Mouse (Mus musculus) forebrain, embryonic 13.5 days (tissue): Measurements from ENCODE around the gene Disc1. TPM values are rescaled to one million over a fixed set of nuclear protein-coding genes. Genes with fewer than 3 reads are reported as not detected.

Experiments
- ATAC-seq: fragments of 200-750 bp; cut with Nextera tagmentation; 2 replicates; pipeline ENCODE4 v1.8.0; 2017
- H3K27ac ChIP-seq: fragments of 300-500 bp; sonication (generic); 2 replicates; pipeline ENCODE4 v1.5.1; 2015; ENCODE audit warnings: inconsistent platforms, mild to moderate bottlenecking, moderate library complexity
- H3K27me3 ChIP-seq: fragments of 300-500 bp; sonication (generic); 2 replicates; pipeline ENCODE4 v1.6.1; 2015; ENCODE audit warnings: mild to moderate bottlenecking, inconsistent platforms
- H3K36me3 ChIP-seq: fragments of 300-500 bp; sonication (generic); 2 replicates; pipeline ENCODE4 v1.6.1; 2015; ENCODE audit warnings: mild to moderate bottlenecking, inconsistent platforms; ENCODE audit not compliant: poor library complexity, severe bottlenecking
- H3K4me1 ChIP-seq: fragments of 300-500 bp; sonication (generic); 2 replicates; pipeline ENCODE4 v1.6.1; 2015; ENCODE audit warnings: inconsistent platforms
- H3K4me2 ChIP-seq: fragments of 300-500 bp; sonication (generic); 2 replicates; pipeline ENCODE4 v1.6.1; 2015; ENCODE audit warnings: inconsistent platforms, mild to moderate bottlenecking, moderate library complexity
- H3K4me3 ChIP-seq: fragments of 300-500 bp; sonication (generic); 2 replicates; pipeline ENCODE4 v1.5.1; 2015; ENCODE audit warnings: mild to moderate bottlenecking, inconsistent platforms
- H3K9ac ChIP-seq: fragments of 300-500 bp; sonication (generic); 2 replicates; pipeline ENCODE4 v1.6.1; 2015; ENCODE audit warnings: mild to moderate bottlenecking, inconsistent platforms
- H3K9me3 ChIP-seq: fragments of 300-500 bp; sonication (generic); replicated peaks from 2 replicates; pipeline ENCODE4 v1.6.1; 2016; ENCODE audit warnings: inconsistent platforms
- WGBS: fragments of 180-500 bp; shearing (Covaris S2); methylation state at CpG from one replicate; pipeline ENCODE4 v1.1.7; 2015; 5-methylcytosine and 5-hydroxymethylcytosine counted together
- polyA plus RNA-seq: library from polyadenylated mRNA; unstranded; fragments of >200 nt; fragmentation: Nextera tagmentation; extraction: Ambion mirVana; gene quantifications from 2 replicates; pipeline ENCODE4 v1.2.1, GENCODE M21; 2015

Gene Disc1
- polyA plus RNA-seq, 1 experiment from 2014 or later: 0.80 TPM

GRCm38 (mm10) chr8:125097140-125097539 is 43.1 kb downstream of the Disc1 start:
- ATAC-seq: no peak
- Histone ChIP-seq H3K36me3 (no peaks in the 10 kb centered on the region), H3K4me3 (no peak overlapping the region), H3K9me3 (no peaks in the 10 kb centered on the region; the same call in 1 of the 2 replicates), H3K9ac (no peak overlapping the region), H3K27me3 (no peaks in the 10 kb centered on the region), H3K4me2 (no peak overlapping the region), H3K27ac (no peak overlapping the region), H3K4me1 (no peaks in the 10 kb centered on the region)
- 73% methylated on average over 3 of the region's 3 CpGs for WGBS

GRCm38 (mm10) chr8:125098050-125098449 is 44.1 kb downstream of the Disc1 start:
- WGBS: 83% methylated on average over 5 of the region's 5 CpGs
- no peak for ATAC-seq

GRCm38 (mm10) chr8:125102303-125102702 is 48.3 kb downstream of the Disc1 start:
- Histone ChIP-seq H3K9me3 (no peaks in the 10 kb centered on the region; the same call in 1 of the 2 replicates), H3K4me3 (no peak overlapping the region), H3K9ac (no peak overlapping the region), H3K27ac (no peak overlapping the region), H3K4me1 (0 out of 2 replicates have a peak, but pooled peaks cover 5% of the 10 kb centered on the region), H3K27me3 (no peaks in the 10 kb centered on the region), H3K4me2 (no peak overlapping the region), H3K36me3 (no peaks in the 10 kb centered on the region)
- ATAC-seq: no peak
- WGBS: 76% methylated on average over 13 of the region's 13 CpGs

More at GRCm38 (mm10) chr8:125098050-125098449, 44.1 kb downstream of the Disc1 start:
- Histone ChIP-seq H3K9ac (no peak overlapping the region), H3K36me3 (no peaks in the 10 kb centered on the region), H3K4me2 (no peak overlapping the region), H3K27me3 (no peaks in the 10 kb centered on the region), H3K27ac (no peak overlapping the region), H3K9me3 (no peaks in the 10 kb centered on the region; the same call in 1 of the 2 replicates), H3K4me3 (no peak overlapping the region), H3K4me1 (0 out of 2 replicates have a peak, but pooled peaks cover 5% of the 10 kb centered on the region)

- Histone ChIP-seq H3K4me3 (no peak overlapping the region), H3K9ac (no peak overlapping the region), H3K27ac (no peak overlapping the region; the same call in 1 of the 2 replicates), H3K4me1 (peaks cover 5% of the 10 kb centered on the region; the same call in 1 of the 2 replicates), H3K27me3 (no peaks in the 10 kb centered on the region), H3K9me3 (no peaks in the 10 kb centered on the region), H3K4me2 (no peak overlapping the region), H3K36me3 (no peaks in the 10 kb centered on the region)
- no peak for ATAC-seq
- WGBS: 54% methylated on average over 9 of the region's 9 CpGs
Measured at GRCm38 (mm10) chr8:125113171-125113570, 59.2 kb downstream of the Disc1 start.

GRCm38 (mm10) chr8:125113831-125114230 is 59.8 kb downstream of the Disc1 start:
- Histone ChIP-seq H3K27me3 (no peaks in the 10 kb centered on the region), H3K4me3 (no peak overlapping the region), H3K9ac (no peak overlapping the region), H3K4me1 (peaks cover 5% of the 10 kb centered on the region; the same call in 1 of the 2 replicates), H3K36me3 (no peaks in the 10 kb centered on the region), H3K9me3 (no peaks in the 10 kb centered on the region), H3K27ac (no peak overlapping the region), H3K4me2 (no peak overlapping the region)
- no peak for ATAC-seq
- WGBS: 72% methylated on average over 3 of the region's 3 CpGs

- Histone ChIP-seq H3K27me3 (no peaks in the 10 kb centered on the region), H3K4me1 (peaks cover 5% of the 10 kb centered on the region; the same call in 1 of the 2 replicates), H3K27ac (no peak overlapping the region), H3K4me2 (no peak overlapping the region), H3K9ac (no peak overlapping the region), H3K9me3 (no peaks in the 10 kb centered on the region), H3K36me3 (no peaks in the 10 kb centered on the region), H3K4me3 (no peak overlapping the region)
- 75% methylated on average over 5 of the region's 5 CpGs for WGBS
- ATAC-seq: no peak
Measured at GRCm38 (mm10) chr8:125115321-125115720, 61.3 kb downstream of the Disc1 start.

- Histone ChIP-seq H3K4me3 (no peak overlapping the region), H3K4me1 (peaks cover 12% of the 10 kb centered on the region; the same call in 1 of the 2 replicates), H3K36me3 (no peaks in the 10 kb centered on the region), H3K9ac (no peak overlapping the region), H3K9me3 (no peaks in the 10 kb centered on the region), H3K4me2 (no peak overlapping the region), H3K27ac (no peak overlapping the region), H3K27me3 (no peaks in the 10 kb centered on the region)
- ATAC-seq: no peak
- 11% methylated on average over 2 of the region's 2 CpGs for WGBS
Measured at GRCm38 (mm10) chr8:125116616-125117015, 62.6 kb downstream of the Disc1 start.

- no peak overlapping the region for H3K4me2 ChIP-seq
- H3K27me3 ChIP-seq: no peaks in the 10 kb centered on the region
- H3K9me3 ChIP-seq: no peaks in the 10 kb centered on the region
- ATAC-seq: no peak
- H3K4me1 ChIP-seq: no peaks in the 10 kb centered on the region
- H3K36me3 ChIP-seq: no peaks in the 10 kb centered on the region
- H3K9ac ChIP-seq: no peak overlapping the region
- 85% methylated on average over 4 of the region's 4 CpGs for WGBS
- H3K4me3 ChIP-seq: no peak overlapping the region
- no peak overlapping the region for H3K27ac ChIP-seq
Measured at GRCm38 (mm10) chr8:125126482-125126881, 72.5 kb downstream of the Disc1 start.

GRCm38 (mm10) chr8:125127621-125128020 is 73.6 kb downstream of the Disc1 start:
- WGBS: 89% methylated on average over 7 of the region's 7 CpGs

GRCm38 (mm10) chr8:125128305-125128704 is 74.3 kb downstream of the Disc1 start:
- ATAC-seq: no peak; the same call in 1 of the 2 replicates
- Histone ChIP-seq H3K36me3 (no peaks in the 10 kb centered on the region), H3K9me3 (no peaks in the 10 kb centered on the region), H3K9ac (no peak overlapping the region), H3K4me2 (no peak overlapping the region), H3K27me3 (no peaks in the 10 kb centered on the region), H3K27ac (no peak overlapping the region), H3K4me3 (no peak overlapping the region), H3K4me1 (no peaks in the 10 kb centered on the region)
- WGBS: 26% methylated on average over 6 of the region's 6 CpGs

More at GRCm38 (mm10) chr8:125127621-125128020, 73.6 kb downstream of the Disc1 start:
- H3K27me3 ChIP-seq: no peaks in the 10 kb centered on the region
- no peaks in the 10 kb centered on the region for H3K9me3 ChIP-seq
- H3K4me2 ChIP-seq: no peak overlapping the region
- no peak overlapping the region for H3K9ac ChIP-seq
- no peaks in the 10 kb centered on the region for H3K4me1 ChIP-seq
- H3K27ac ChIP-seq: no peak overlapping the region
- no peak for ATAC-seq
- H3K4me3 ChIP-seq: no peak overlapping the region
- H3K36me3 ChIP-seq: no peaks in the 10 kb centered on the region

GRCm38 (mm10) chr8:125130835-125131234 is 76.8 kb downstream of the Disc1 start:
- 89% methylated on average over 6 of the region's 6 CpGs for WGBS
- H3K27ac ChIP-seq: no peak overlapping the region
- no peaks in the 10 kb centered on the region for H3K27me3 ChIP-seq
- peaks cover 12% of the 10 kb centered on the region for H3K4me1 ChIP-seq
- no peak overlapping the region for H3K9ac ChIP-seq
- no peaks in the 10 kb centered on the region for H3K36me3 ChIP-seq
- no peaks in the 10 kb centered on the region for H3K9me3 ChIP-seq
- no peak overlapping the region for H3K4me3 ChIP-seq
- no peak overlapping the region for H3K4me2 ChIP-seq
- no peak for ATAC-seq

- Histone ChIP-seq H3K4me1 (peaks cover 12% of the 10 kb centered on the region), H3K9me3 (no peaks in the 10 kb centered on the region), H3K4me2 (no peak overlapping the region), H3K36me3 (no peaks in the 10 kb centered on the region), H3K9ac (no peak overlapping the region), H3K27me3 (no peaks in the 10 kb centered on the region), H3K27ac (no peak overlapping the region), H3K4me3 (no peak overlapping the region)
- 88% methylated on average over 7 of the region's 7 CpGs for WGBS
- ATAC-seq: no peak
Measured at GRCm38 (mm10) chr8:125131265-125131664, 77.3 kb downstream of the Disc1 start.

GRCm38 (mm10) chr8:125133685-125134114 is 79.7 kb downstream of the Disc1 start:
- Histone ChIP-seq H3K4me1 (peaks cover 12% of the 10 kb centered on the region), H3K27ac (no peak overlapping the region), H3K4me2 (no peak overlapping the region), H3K4me3 (no peak overlapping the region), H3K9me3 (no peaks in the 10 kb centered on the region), H3K36me3 (no peaks in the 10 kb centered on the region), H3K9ac (no peak overlapping the region), H3K27me3 (no peaks in the 10 kb centered on the region)
- 80% methylated on average over 11 of the region's 11 CpGs for WGBS
- ATAC-seq: no peak
